Mouse (Mus musculus) heart, adult 18-20 months (tissue): ENCODE data around the gene Anapc1. TPM values are rescaled to one million over a fixed set of nuclear protein-coding genes. Genes with fewer than 3 reads are reported as not detected.

Source experiments
- DNase-seq, 2 experiments: peaks; one replicate each; pipeline ENCODE4 v3.0.0; 2021 to 2022; ENCODE audit warnings: mixed read lengths in 1 of 2
- long read RNA-seq, 2 experiments: library from polyadenylated mRNA; stranded (forward); transcript quantifications; one replicate each; pipeline ENCODE4 v2.0.0; 2021
- total RNA-seq, 2 experiments: library from RNA; stranded (reverse); gene quantifications; 2 replicates each; pipeline ENCODE4 v1.2.3; 2021

Anapc1 gene
- 10 to 100 TPM; 36.6 to 43.3 TPM for total RNA-seq
- long read RNA-seq, experiment 1, full-length matches to known transcripts = 2 of 6 reads
- long read RNA-seq, experiment 1, partial matches to known transcripts = 2 of 6 reads
- long read RNA-seq, experiment 1, other reads (novel, unspliced or antisense) = 2 of 6 reads
- long read RNA-seq, experiment 2, partial matches to known transcripts = 0 of 2 reads
- long read RNA-seq, experiment 2, other reads (novel, unspliced or antisense) = 2 of 2 reads

DNA sequence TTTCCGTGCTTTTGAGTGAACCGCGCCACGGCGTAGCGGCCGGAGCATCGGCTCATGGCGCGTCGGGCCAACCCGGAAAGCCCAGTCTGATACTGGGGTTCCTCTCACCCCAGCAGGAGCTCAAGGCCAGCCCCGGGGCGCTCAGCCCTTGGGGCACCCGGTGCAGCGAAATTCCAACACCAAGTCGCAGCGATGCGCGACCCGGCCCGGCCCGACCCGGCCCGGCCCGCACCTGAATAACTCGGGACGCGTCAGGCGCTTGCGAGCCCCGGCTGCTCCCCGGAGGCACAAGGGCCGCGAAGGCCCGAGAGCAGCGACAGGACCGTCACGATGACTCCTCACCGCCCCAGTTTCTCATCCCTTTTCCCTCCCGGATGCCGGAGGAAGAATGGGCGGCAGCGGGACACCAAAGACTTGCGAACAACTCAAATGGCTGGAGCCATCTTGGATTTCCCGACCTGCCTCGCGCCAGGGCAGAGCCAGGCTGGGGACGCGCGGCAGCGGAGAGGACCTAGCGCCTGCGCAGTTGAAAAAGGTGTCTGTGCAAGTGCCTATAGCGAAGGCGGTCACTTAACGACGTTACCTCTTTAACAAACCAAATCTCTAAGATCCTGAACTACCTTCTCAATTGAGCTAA is at the start of gene Anapc1:
Gene Anapc1, minus strand, starts transcription at position 471 of the 637 bp plus-strand sequence.
- peak; percentile 91 to 93 for DNase-seq

- no peak for DNase-seq
Observed at GRCm38 (mm10) chr2:128735089-128735488, 47.9 kb upstream of the Anapc1 start.

GRCm38 (mm10) chr2:128731951-128732350 is 44.8 kb upstream of the Anapc1 start:
- DNase-seq = no peak

DNA sequence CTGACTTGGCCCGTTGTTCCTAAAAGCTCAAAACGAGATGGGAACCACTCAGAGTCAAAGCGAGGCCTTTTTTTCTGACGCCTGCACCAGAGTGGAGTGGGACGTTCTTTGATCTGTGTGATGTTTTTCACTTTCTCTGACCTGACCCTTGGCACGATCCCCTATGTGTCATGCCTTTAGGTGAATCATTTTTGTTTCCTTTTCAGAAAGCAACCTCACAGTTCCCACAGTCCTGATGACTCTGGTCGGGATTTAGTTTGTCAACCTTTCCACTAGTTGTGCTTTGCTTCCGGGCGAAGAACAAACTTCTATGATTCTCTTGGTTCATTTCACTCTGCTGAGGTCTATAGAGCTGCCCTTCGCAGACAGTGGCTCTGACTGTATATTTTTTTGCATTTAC is 44.3 kb upstream of the Anapc1 start:
- no peak for DNase-seq

GRCm38 (mm10) chr2:128729141-128729540 is 42.0 kb upstream of the Anapc1 start:
- no peak for DNase-seq

DNA sequence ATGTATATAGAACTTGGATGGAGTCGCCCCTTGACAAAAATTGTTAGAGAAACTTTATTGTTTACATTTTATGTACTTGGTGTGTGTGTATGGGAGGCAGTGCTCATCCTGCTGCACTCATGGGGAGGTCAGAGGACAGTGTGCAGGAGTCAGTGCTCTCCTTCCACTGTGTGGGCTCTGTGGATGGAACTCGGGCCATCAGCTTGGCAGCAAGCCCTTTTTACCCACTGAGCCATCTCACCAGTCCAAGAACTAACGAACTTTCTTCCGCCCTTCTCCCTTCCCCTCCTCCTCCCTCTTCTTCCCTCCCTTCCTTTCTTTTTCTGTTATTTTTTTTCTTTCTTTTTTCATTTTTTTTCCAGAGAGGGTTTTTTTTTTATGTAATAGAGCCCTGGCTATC is 40.9 kb upstream of the Anapc1 start:
- DNase-seq = no peak

- DNase-seq = no peak
Observed at GRCm38 (mm10) chr2:128727552-128727951, 40.4 kb upstream of the Anapc1 start.

GRCm38 (mm10) chr2:128726626-128727025 is 39.4 kb upstream of the Anapc1 start:
- no peak for DNase-seq

DNA sequence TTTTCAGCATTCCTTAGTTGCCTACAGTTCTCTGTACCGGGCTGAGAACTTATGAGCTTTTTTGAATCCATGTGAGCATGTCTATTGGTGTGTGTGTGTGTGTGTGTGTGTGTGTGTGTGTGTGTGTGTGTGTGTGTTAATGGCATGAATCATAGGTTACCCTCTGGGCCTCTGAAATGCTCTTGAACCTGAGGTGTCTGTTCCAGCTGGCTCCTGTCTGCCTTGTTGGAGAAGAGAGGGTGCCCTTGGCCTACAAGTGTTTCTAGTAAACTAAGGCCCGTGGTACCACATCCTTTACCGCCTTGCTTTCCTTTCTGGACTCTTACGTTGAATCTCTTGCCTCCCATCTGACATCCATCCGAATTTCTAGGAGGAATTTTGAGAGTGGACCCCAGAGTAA is 38.9 kb upstream of the Anapc1 start:
- no peak for DNase-seq

GRCm38 (mm10) chr2:128722106-128722710 is 35.0 kb upstream of the Anapc1 start:
- no peak for DNase-seq

- DNase-seq = peak in 1 of 2 experiments; percentile 43
Observed at GRCm38 (mm10) chr2:128719380-128719779, 32.2 kb upstream of the Anapc1 start.

DNA sequence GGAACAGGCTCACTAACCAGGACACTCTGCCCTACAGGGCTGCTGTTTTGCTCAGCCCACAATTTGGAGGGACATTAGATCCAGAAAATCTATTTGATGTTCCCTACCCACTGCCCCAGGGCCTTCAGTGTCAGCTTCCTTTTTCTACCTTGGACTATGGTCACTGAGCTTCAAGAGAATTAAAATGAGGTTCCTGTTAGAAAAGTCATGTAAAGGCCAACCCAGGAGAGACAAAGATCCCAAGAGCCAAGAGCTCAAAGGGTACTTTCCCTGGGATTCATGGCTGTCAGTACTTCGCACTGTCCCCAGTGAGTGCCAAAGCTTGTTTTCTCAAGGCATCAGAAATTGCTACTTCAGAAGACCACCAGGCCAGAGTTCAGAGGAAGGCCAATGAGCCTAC is 28.8 kb upstream of the Anapc1 start:
- no peak for DNase-seq

GRCm38 (mm10) chr2:128714724-128715241 is 27.6 kb upstream of the Anapc1 start:
- DNase-seq = no peak

- no peak for DNase-seq
Observed at GRCm38 (mm10) chr2:128713548-128714003, 26.4 kb upstream of the Anapc1 start.

GRCm38 (mm10) chr2:128712940-128713339 is 25.7 kb upstream of the Anapc1 start:
- DNase-seq = no peak

GRCm38 (mm10) chr2:128710609-128711008 is 23.4 kb upstream of the Anapc1 start:
- no peak for DNase-seq

DNA sequence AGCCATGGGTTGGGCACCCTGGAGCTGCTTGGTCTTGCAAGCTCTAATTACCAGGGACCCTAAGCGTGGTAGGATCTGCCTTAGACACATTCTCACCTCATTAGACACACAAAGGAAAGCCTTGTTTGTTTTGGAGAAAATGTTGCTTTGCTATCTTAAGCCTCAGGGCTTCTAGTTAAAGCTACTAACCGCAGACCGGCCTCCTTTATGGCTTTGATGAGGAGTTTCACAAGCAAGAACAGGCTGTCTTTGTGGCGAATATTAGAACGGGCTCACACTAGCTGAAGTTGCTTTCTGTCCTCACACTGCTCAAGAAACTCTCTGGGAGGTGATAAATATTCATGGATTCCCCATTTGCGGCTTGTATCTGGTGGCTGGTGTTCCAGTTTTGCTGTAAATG is 22.1 kb upstream of the Anapc1 start:
- peak in 1 of 2 experiments; percentile 42 for DNase-seq

DNA sequence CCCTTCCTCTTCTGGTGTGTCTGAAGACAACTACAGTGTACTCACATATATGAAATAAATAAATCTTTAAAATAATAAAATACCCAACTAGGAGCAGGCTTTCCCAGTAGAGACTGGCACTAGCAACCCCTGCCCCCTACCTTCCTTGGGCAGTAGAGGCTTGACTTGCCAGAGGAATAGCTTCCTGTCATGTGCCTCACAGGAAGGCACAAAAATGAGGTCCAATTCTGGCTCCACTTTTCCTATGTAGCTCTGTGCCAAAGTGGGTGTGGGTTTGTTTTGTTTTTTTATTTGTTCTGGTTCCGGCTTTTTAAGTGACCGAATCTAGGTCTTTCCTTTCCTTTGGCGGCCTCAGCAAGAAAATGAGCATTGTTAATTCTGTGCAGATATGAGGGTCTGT is 17.3 kb upstream of the Anapc1 start:
- peak; percentile 52 to 78 for DNase-seq

DNA sequence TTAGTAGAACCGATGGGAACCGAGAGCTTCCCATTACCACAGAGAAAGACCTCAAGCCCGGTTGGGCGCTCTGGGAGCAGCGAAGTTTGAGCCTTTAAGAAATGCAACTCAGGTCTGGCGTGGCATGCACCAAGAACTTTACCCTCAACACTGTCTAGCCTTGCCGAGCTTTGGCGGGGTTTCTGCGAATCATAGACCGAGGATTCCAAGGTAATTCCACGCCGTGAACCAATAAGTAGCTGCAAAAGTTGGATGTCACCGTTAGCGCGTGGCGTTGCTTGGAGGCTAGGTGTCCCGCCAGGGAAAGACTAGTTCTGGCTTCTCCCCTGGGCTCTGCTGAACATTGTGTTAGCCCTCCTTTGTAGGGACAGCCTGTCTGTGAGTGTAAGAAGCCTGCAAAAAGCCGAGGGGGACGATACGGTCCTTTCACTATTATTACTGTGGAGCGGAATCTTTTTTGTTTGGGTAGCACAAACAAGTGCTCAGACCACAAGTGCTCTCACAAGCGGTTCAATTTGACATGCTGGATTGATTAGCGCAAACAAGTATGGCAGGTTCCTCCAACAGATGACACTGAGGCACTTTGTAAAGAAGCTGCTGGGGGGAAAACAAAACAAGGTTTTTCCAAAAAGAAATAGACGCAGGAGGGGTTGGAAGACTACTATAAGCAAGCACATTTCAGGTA is 12.2 kb upstream of the Anapc1 start:
- DNase-seq = peak in 1 of 2 experiments; percentile 68

DNA sequence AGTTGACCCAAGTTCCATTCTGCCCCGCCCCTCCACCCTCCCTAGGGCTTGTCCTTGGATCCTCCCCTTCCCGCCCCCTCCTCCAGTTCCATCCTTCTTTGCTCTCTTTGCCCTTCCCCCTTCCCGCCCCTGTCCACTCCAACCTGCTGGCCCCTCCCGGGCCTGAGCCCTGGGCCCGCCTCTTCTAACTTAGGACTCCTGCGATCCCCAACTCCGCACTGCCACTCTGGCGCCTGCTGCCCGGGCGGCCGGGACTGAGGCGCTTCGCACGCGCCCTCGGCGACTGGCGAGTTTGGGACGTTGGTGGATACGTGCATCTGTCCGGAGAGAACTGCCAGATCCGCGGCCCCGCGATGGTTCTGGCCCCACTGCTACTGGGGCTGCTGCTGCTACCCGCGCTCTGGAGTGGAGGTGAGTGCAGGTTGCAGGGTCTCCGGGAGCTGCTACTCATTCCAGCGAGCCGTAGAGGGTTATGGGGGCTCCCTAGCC is 11.5 kb upstream of the Anapc1 start, which contains the start of gene Mertk:
Gene Mertk, plus strand, starts transcription at position 264 of the 489 bp plus-strand sequence.
- peak; percentile 93 to 94 for DNase-seq

- peak; percentile 91 to 93 for DNase-seq
Observed at GRCm38 (mm10) chr2:128698140-128698692, 11.0 kb upstream of the Anapc1 start.

DNA sequence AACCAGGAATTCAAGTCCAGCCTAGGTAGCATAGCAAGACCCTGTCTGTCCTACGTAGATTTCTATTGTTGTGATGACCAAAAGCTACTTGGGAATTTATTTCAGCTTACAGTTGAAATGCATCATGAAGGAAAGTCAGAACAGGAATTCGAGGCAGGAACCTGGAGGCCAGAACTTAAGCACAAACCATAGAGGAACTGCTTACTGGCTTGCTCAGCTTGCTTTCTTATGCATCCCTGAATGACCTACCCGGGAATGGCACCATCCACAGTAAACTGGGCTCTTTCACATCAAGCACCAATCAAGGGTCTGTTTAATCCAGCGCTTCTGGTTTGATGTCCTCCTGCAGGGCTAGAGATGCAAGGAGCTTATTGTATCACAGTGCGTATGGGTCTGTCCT is 10.4 kb upstream of the Anapc1 start:
- no peak for DNase-seq
